Mouse (Mus musculus) erythroblast, embryonic 14.5 days (primary cell): ENCODE data around the gene Rgs8.

Source experiments
- GATA1 ChIP-seq: IDR thresholded peaks from 2 replicates; pipeline ENCODE4 v1.6.1; 2012; ENCODE audit warnings: low read length, inconsistent platforms, mixed read lengths
- TAL1 ChIP-seq: IDR thresholded peaks from 3 replicates; pipeline ENCODE4 v1.6.1; 2012; ENCODE audit warnings: low read length, inconsistent platforms, mixed read lengths

DNA sequence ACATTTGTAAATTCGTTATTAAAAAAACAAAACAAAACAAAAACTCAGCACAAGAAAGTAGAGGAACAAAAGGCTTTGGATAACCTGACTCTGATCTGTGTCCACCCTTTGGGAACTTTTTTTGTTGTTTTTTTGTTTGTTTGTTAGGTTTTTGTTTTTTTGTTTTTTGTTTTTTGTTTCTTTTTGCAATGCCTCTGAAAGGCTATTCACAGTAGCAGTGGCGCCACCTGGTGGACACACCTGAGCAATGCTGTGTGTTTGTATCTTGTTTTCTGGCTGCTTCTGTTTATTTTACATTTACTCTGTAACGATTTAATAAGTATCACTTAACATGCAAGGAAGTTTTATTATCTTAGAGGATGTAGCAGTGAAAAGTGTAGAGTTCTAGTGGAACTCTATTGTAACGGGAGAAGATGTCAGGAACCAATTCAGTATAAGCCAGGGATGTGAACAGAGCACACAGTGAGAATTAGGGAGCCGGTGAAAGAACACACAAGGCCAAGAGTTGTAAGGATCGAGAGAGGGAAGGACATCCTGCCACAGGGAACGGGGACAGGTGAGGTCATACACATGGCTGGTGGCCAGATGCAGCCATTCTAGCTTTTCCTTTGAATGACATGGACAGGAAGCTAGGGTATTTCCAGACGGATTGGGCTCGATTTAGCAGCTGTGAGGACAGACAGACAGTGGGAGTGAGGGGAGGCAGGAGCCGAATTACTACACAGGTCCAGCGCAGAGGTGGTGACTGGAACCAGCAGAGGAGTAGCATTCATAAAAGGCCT lies 89.7 kb downstream of the Rgs8 start:
- TF ChIP-seq TAL1, result no peak
- no peak for TF ChIP-seq GATA1
